Mouse (Mus musculus): ENCODE data around the gene Soga1. TPM values are rescaled to one million over a fixed set of nuclear protein-coding genes. Genes with fewer than 3 reads are reported as not detected.

The Soga1 gene
- polyA plus RNA-seq, 1 experiment from 2014 or later = 13.1 TPM

- H3K9me3 ChIP-seq (ENCODE audit: control insufficient read depth, low read length) = no peaks in the 10 kb centered on the region
- H3K27me3 ChIP-seq (ENCODE audit: control insufficient read depth, insufficient read depth, low read length) = no peaks in the 10 kb centered on the region
- H3K4me2 ChIP-seq (ENCODE audit: low read length) = no peak overlapping the region
- peaks cover 70% of the 10 kb centered on the region for H3K36me3 ChIP-seq (ENCODE audit: control insufficient read depth, insufficient read depth, low read length)
- H3K27ac ChIP-seq (replicated peaks; ENCODE audit: low read depth, low read length) = no peak overlapping the region
- 75% methylated on average over 5 of the region's 5 CpGs for WGBS
- H3K4me1 ChIP-seq (ENCODE audit: control insufficient read depth, insufficient read depth, low read length) = peaks cover 31% of the 10 kb centered on the region
- no peak overlapping the region for H3K9ac ChIP-seq (replicated peaks; ENCODE audit: low read length)
- DNase-seq (no peak), ATAC-seq (ENCODE audit: low FRiP score, low TSS enrichment) (no peak)
- no peak overlapping the region for H3K4me3 ChIP-seq (replicated peaks; ENCODE audit: low read depth, low read length)
These were observed 24.2 kb downstream of the Soga1 start for GRCm38 (mm10) chr2:157054816-157055215.

GRCm38 (mm10) chr2:157054297-157054696 lies 24.8 kb downstream of the Soga1 start:
- Histone ChIP-seq H3K9ac (replicated peaks; ENCODE audit: low read length) (no peak overlapping the region), H3K27ac (replicated peaks; ENCODE audit: low read depth, low read length) (no peak overlapping the region), H3K4me2 (ENCODE audit: low read length) (no peak overlapping the region), H3K36me3 (ENCODE audit: control insufficient read depth, insufficient read depth, low read length) (peaks cover 65% of the 10 kb centered on the region), H3K4me3 (replicated peaks; ENCODE audit: low read depth, low read length) (no peak overlapping the region), H3K4me1 (ENCODE audit: control insufficient read depth, insufficient read depth, low read length) (peaks cover 36% of the 10 kb centered on the region), H3K27me3 (ENCODE audit: control insufficient read depth, insufficient read depth, low read length) (no peaks in the 10 kb centered on the region), H3K9me3 (ENCODE audit: control insufficient read depth, low read length) (no peaks in the 10 kb centered on the region)
- WGBS = 90% methylated on average over 8 of the region's 8 CpGs
- no peak for ATAC-seq (ENCODE audit: low FRiP score, low TSS enrichment)
- no peak for DNase-seq

GRCm38 (mm10) chr2:157053787-157054186 lies 25.3 kb downstream of the Soga1 start:
- WGBS = 75% methylated on average over 4 of the region's 4 CpGs
- no peaks in the 10 kb centered on the region for H3K9me3 ChIP-seq (ENCODE audit: control insufficient read depth, low read length)
- DNase-seq (no peak), ATAC-seq (ENCODE audit: low FRiP score, low TSS enrichment) (no peak)
- H3K4me2 ChIP-seq (ENCODE audit: low read length) = no peak overlapping the region
- H3K9ac ChIP-seq (replicated peaks; ENCODE audit: low read length) = no peak overlapping the region
- H3K4me1 ChIP-seq (ENCODE audit: control insufficient read depth, insufficient read depth, low read length) = peaks cover 36% of the 10 kb centered on the region
- no peak overlapping the region for H3K4me3 ChIP-seq (replicated peaks; ENCODE audit: low read depth, low read length)
- H3K27ac ChIP-seq (replicated peaks; ENCODE audit: low read depth, low read length) = no peak overlapping the region
- no peaks in the 10 kb centered on the region for H3K27me3 ChIP-seq (ENCODE audit: control insufficient read depth, insufficient read depth, low read length)
- H3K36me3 ChIP-seq (ENCODE audit: control insufficient read depth, insufficient read depth, low read length) = peaks cover 63% of the 10 kb centered on the region

- Histone ChIP-seq H3K27ac (replicated peaks; ENCODE audit: low read depth, low read length) (no peak overlapping the region), H3K4me1 (ENCODE audit: control insufficient read depth, insufficient read depth, low read length) (peaks cover 36% of the 10 kb centered on the region), H3K36me3 (ENCODE audit: control insufficient read depth, insufficient read depth, low read length) (peaks cover 64% of the 10 kb centered on the region), H3K9me3 (ENCODE audit: control insufficient read depth, low read length) (no peaks in the 10 kb centered on the region), H3K4me2 (ENCODE audit: low read length) (no peak overlapping the region), H3K4me3 (replicated peaks; ENCODE audit: low read depth, low read length) (no peak overlapping the region), H3K27me3 (ENCODE audit: control insufficient read depth, insufficient read depth, low read length) (no peaks in the 10 kb centered on the region), H3K9ac (replicated peaks; ENCODE audit: low read length) (no peak overlapping the region)
- ATAC-seq (ENCODE audit: low FRiP score, low TSS enrichment) (no peak), DNase-seq (no peak)
- 95% methylated on average over 5 of the region's 5 CpGs for WGBS
These were observed 25.9 kb downstream of the Soga1 start for GRCm38 (mm10) chr2:157053124-157053523.

GRCm38 (mm10) chr2:157052448-157052847 lies 26.6 kb downstream of the Soga1 start:
- ATAC-seq (ENCODE audit: low FRiP score, low TSS enrichment) = no peak
- WGBS = 88% methylated on average over 8 of the region's 8 CpGs
- Histone ChIP-seq H3K4me3 (replicated peaks; ENCODE audit: low read depth, low read length) (no peak overlapping the region), H3K4me2 (ENCODE audit: low read length) (no peak overlapping the region), H3K36me3 (ENCODE audit: control insufficient read depth, insufficient read depth, low read length) (peaks cover 61% of the 10 kb centered on the region), H3K4me1 (ENCODE audit: control insufficient read depth, insufficient read depth, low read length) (peaks cover 30% of the 10 kb centered on the region), H3K27me3 (ENCODE audit: control insufficient read depth, insufficient read depth, low read length) (no peaks in the 10 kb centered on the region), H3K27ac (replicated peaks; ENCODE audit: low read depth, low read length) (peak overlapping the region; percentile 27; the same call in 1 of the 2 replicates), H3K9ac (replicated peaks; ENCODE audit: low read length) (no peak overlapping the region), H3K9me3 (ENCODE audit: control insufficient read depth, low read length) (no peaks in the 10 kb centered on the region)
- no peak for DNase-seq

GRCm38 (mm10) chr2:157049831-157050243 lies 29.2 kb downstream of the Soga1 start:
- DNase-seq (peak; percentile 88), ATAC-seq (ENCODE audit: low FRiP score, low TSS enrichment) (peak; percentile 85)
- Histone ChIP-seq H3K9me3 (ENCODE audit: control insufficient read depth, low read length) (no peaks in the 10 kb centered on the region), H3K4me1 (ENCODE audit: control insufficient read depth, insufficient read depth, low read length) (peaks cover 29% of the 10 kb centered on the region), H3K4me3 (replicated peaks; ENCODE audit: low read depth, low read length) (no peak overlapping the region), H3K4me2 (ENCODE audit: low read length) (peak overlapping the region; percentile 37), H3K27me3 (ENCODE audit: control insufficient read depth, insufficient read depth, low read length) (no peaks in the 10 kb centered on the region), H3K36me3 (ENCODE audit: control insufficient read depth, insufficient read depth, low read length) (peaks cover 64% of the 10 kb centered on the region), H3K27ac (replicated peaks; ENCODE audit: low read depth, low read length) (peak overlapping the region; percentile 85), H3K9ac (replicated peaks; ENCODE audit: low read length) (peak overlapping the region; percentile 16; the same call in 1 of the 2 replicates)
- WGBS = 11% methylated on average over 8 of the region's 8 CpGs

GRCm38 (mm10) chr2:157048395-157049181 lies 30.5 kb downstream of the Soga1 start:
- Histone ChIP-seq H3K27ac (replicated peaks; ENCODE audit: low read depth, low read length) (peak overlapping the region; percentile 85), H3K4me1 (ENCODE audit: control insufficient read depth, insufficient read depth, low read length) (peaks cover 29% of the 10 kb centered on the region), H3K4me3 (replicated peaks; ENCODE audit: low read depth, low read length) (no peak overlapping the region), H3K9ac (replicated peaks; ENCODE audit: low read length) (no peak overlapping the region), H3K36me3 (ENCODE audit: control insufficient read depth, insufficient read depth, low read length) (peaks cover 61% of the 10 kb centered on the region), H3K4me2 (ENCODE audit: low read length) (no peak overlapping the region), H3K27me3 (ENCODE audit: control insufficient read depth, insufficient read depth, low read length) (no peaks in the 10 kb centered on the region), H3K9me3 (ENCODE audit: control insufficient read depth, low read length) (no peaks in the 10 kb centered on the region)
- WGBS = 84% methylated on average over 13 of the region's 13 CpGs
- ATAC-seq (ENCODE audit: low FRiP score, low TSS enrichment) (no peak), DNase-seq (no peak)

GRCm38 (mm10) chr2:157046956-157047355 lies 32.1 kb downstream of the Soga1 start:
- Histone ChIP-seq H3K9ac (replicated peaks; ENCODE audit: low read length) (no peak overlapping the region), H3K27me3 (ENCODE audit: control insufficient read depth, insufficient read depth, low read length) (no peaks in the 10 kb centered on the region), H3K9me3 (ENCODE audit: control insufficient read depth, low read length) (no peaks in the 10 kb centered on the region), H3K4me1 (ENCODE audit: control insufficient read depth, insufficient read depth, low read length) (peaks cover 29% of the 10 kb centered on the region), H3K27ac (replicated peaks; ENCODE audit: low read depth, low read length) (no peak overlapping the region), H3K36me3 (ENCODE audit: control insufficient read depth, insufficient read depth, low read length) (peaks cover 45% of the 10 kb centered on the region), H3K4me2 (ENCODE audit: low read length) (no peak overlapping the region), H3K4me3 (replicated peaks; ENCODE audit: low read depth, low read length) (no peak overlapping the region)
- DNase-seq = no peak
- ATAC-seq (ENCODE audit: low FRiP score, low TSS enrichment) = no peak
- 93% methylated on average over 5 of the region's 5 CpGs for WGBS

- Histone ChIP-seq H3K27ac (replicated peaks; ENCODE audit: low read depth, low read length) (no peak overlapping the region), H3K4me3 (replicated peaks; ENCODE audit: low read depth, low read length) (no peak overlapping the region), H3K27me3 (ENCODE audit: control insufficient read depth, insufficient read depth, low read length) (no peaks in the 10 kb centered on the region), H3K9me3 (ENCODE audit: control insufficient read depth, low read length) (no peaks in the 10 kb centered on the region), H3K9ac (replicated peaks; ENCODE audit: low read length) (no peak overlapping the region), H3K4me2 (ENCODE audit: low read length) (no peak overlapping the region), H3K36me3 (ENCODE audit: control insufficient read depth, insufficient read depth, low read length) (peaks cover 50% of the 10 kb centered on the region), H3K4me1 (ENCODE audit: control insufficient read depth, insufficient read depth, low read length) (peaks cover 25% of the 10 kb centered on the region)
- DNase-seq (no peak), ATAC-seq (ENCODE audit: low FRiP score, low TSS enrichment) (no peak)
- WGBS = 96% methylated on average over 2 of the region's 2 CpGs
These were observed 33.1 kb downstream of the Soga1 start for GRCm38 (mm10) chr2:157045932-157046331.
